Mouse (Mus musculus): Measurements from ENCODE around the gene Prim1. TPM values are rescaled to one million over a fixed set of nuclear protein-coding genes. Genes with fewer than 3 reads are reported as not detected.

Gene Prim1
- polyA plus RNA-seq, 1 experiment from 2014 or later: 69.3 TPM

Other genes with a start within 250 kb of the Prim1 start
- not detected in 2 replicates for gene Rdh9, start 238.8 kb upstream of the Prim1 start, polyA plus RNA-seq (2015; fragmentation: Nextera tagmentation; extraction: Ambion mirVana)
- gene Rdh16, start 214.0 kb upstream of the Prim1 start, polyA plus RNA-seq (2015; fragmentation: Nextera tagmentation; extraction: Ambion mirVana): 0.03 TPM in 1 of 2 replicates, not detected in the other
- 0.05 TPM in 1 of 2 replicates, not detected in the other for gene Rdh19, start 165.2 kb upstream of the Prim1 start, polyA plus RNA-seq (2015; fragmentation: Nextera tagmentation; extraction: Ambion mirVana)
- gene Rdh16f2, start 148.7 kb upstream of the Prim1 start, polyA plus RNA-seq (2015; fragmentation: Nextera tagmentation; extraction: Ambion mirVana): 0.29 and 0.68 TPM in 2 replicates
- gene Rdh7, start 126.4 kb upstream of the Prim1 start, polyA plus RNA-seq (2015; fragmentation: Nextera tagmentation; extraction: Ambion mirVana): 8.8 and 15.7 TPM in 2 replicates
- not detected in 2 replicates for gene Sdr9c7, start 116.7 kb upstream of the Prim1 start, polyA plus RNA-seq (2015; fragmentation: Nextera tagmentation; extraction: Ambion mirVana)
- 0.09 and 0.13 TPM in 2 replicates for gene Hsd17b6, start 7.6 kb upstream of the Prim1 start, polyA plus RNA-seq (2015; fragmentation: Nextera tagmentation; extraction: Ambion mirVana)
- gene Naca, start 20.4 kb downstream of the Prim1 start, polyA plus RNA-seq (2015; fragmentation: Nextera tagmentation; extraction: Ambion mirVana): 312 and 355 TPM in 2 replicates
- gene Ptges3, start 43.8 kb downstream of the Prim1 start, polyA plus RNA-seq (2015; fragmentation: Nextera tagmentation; extraction: Ambion mirVana): 188 and 217 TPM in 2 replicates
- gene Atp5b, start 68.1 kb downstream of the Prim1 start, polyA plus RNA-seq (2015; fragmentation: Nextera tagmentation; extraction: Ambion mirVana): 1,834 and 1,894 TPM in 2 replicates
- gene Baz2a, start 76.4 kb downstream of the Prim1 start, polyA plus RNA-seq (2015; fragmentation: Nextera tagmentation; extraction: Ambion mirVana): 6.8 and 7.0 TPM in 2 replicates
- 6.7 and 6.9 TPM in 2 replicates for gene Rbms2, start 165.1 kb downstream of the Prim1 start, polyA plus RNA-seq (2015; fragmentation: Nextera tagmentation; extraction: Ambion mirVana)
- gene Gls2, start 179.3 kb downstream of the Prim1 start, polyA plus RNA-seq (2015; fragmentation: Nextera tagmentation; extraction: Ambion mirVana): 10.1 and 15.5 TPM in 2 replicates
- gene Spryd4, start 196.6 kb downstream of the Prim1 start, polyA plus RNA-seq (2015; fragmentation: Nextera tagmentation; extraction: Ambion mirVana): 26.2 and 29.0 TPM in 2 replicates
- not detected in 2 replicates for gene Mip, start 210.7 kb downstream of the Prim1 start, polyA plus RNA-seq (2015; fragmentation: Nextera tagmentation; extraction: Ambion mirVana)
- gene Timeless, start 216.9 kb downstream of the Prim1 start, polyA plus RNA-seq (2015; fragmentation: Nextera tagmentation; extraction: Ambion mirVana): 24.4 and 26.2 TPM in 2 replicates
- 1.1 and 1.3 TPM in 2 replicates for gene Apon, start 238.9 kb downstream of the Prim1 start, polyA plus RNA-seq (2015; fragmentation: Nextera tagmentation; extraction: Ambion mirVana)